Comparison of ENCODE assay signal across 25 mouse cellular contexts in genomic region chr1:191257981-191258380, GRCm38 (mm10). TPM values are rescaled to one million over a fixed set of nuclear protein-coding genes. Genes with fewer than 3 reads are reported as not detected.
A peak's percentile ranks its signal among the peaks of the same experiment; 100 is the strongest.
DNase-seq lines count a peak whose midpoint lies in the region; ATAC-seq lines count a peak whose summit lies in the region.
"Had no signal": no experiment of that assay in that cellular context is flagged by ENCODE, and none has a peak within 500 bp of the region (broad histone marks: within the 10 kb centered on the region; RNA-seq: fewer than 3 reads in every experiment).

No protein-coding gene starts in this region.

- no peaks in the 10 kb centered on the region for H3K36me3 ChIP-seq in midbrain, embryonic 11.5 days (ENCODE audit: control insufficient read depth, insufficient read depth, low read length)
- H3K36me3 ChIP-seq in midbrain, embryonic 14.5 days (ENCODE audit: control insufficient read depth, insufficient read depth, low read length): no peaks in the 10 kb centered on the region
- H3K36me3 ChIP-seq in macrophage (ENCODE audit: inconsistent target): no peaks in the 10 kb centered on the region
- H3K36me3 ChIP-seq: embryonic facial prominence, embryonic 13.5 days; forebrain, embryonic 10.5 days; hindbrain, embryonic 13.5 days; limb, embryonic 12.5 days; liver, embryonic 13.5 days; midbrain, embryonic 12.5 days; neural tube, embryonic 15.5 days had no signal

- peak; percentile 30 for DNase-seq in CD4-positive, CD25-positive, alpha-beta regulatory T cell, adult 2 months (ENCODE audit: low read depth, low spot score)
- DNase-seq in midbrain, embryonic 11.5 days (ENCODE audit: low spot score, missing footprints): peak; percentile 60
- DNase-seq in midbrain, embryonic 14.5 days: no peak
- DNase-seq in lung, postnatal 25 days (ENCODE audit: low spot score): no peak
- no peak for DNase-seq in adrenal gland, adult (ENCODE audit: inconsistent age in 2 of 2, low spot score in 1 of 2)
- DNase-seq: cerebellum, adult 18-20 months; gastrocnemius, postnatal 10 days; heart, postnatal 36 days; kidney, adult 11 months; liver, embryonic 13.5 days; lung, embryonic 14.5 days; lung, postnatal 14 days; retina, postnatal 1 day; right cerebral cortex, postnatal 14 days; thymus, postnatal 14 days had no signal

- no peak overlapping the region for H3K4me2 ChIP-seq in midbrain, embryonic 11.5 days
- no peak overlapping the region for H3K4me2 ChIP-seq in midbrain, embryonic 14.5 days (ENCODE audit: low read length)
- H3K4me2 ChIP-seq: embryonic facial prominence, embryonic 13.5 days; hindbrain, embryonic 13.5 days; liver, embryonic 13.5 days; lung, embryonic 14.5 days; midbrain, embryonic 12.5 days; neural tube, embryonic 15.5 days had no signal

- 67% methylated on average over 2 of the region's 2 CpGs for WGBS in midbrain, embryonic 11.5 days
- WGBS in midbrain, embryonic 14.5 days: 76% methylated on average over 2 of the region's 2 CpGs
- 88% methylated on average over 2 of the region's 2 CpGs for WGBS in macrophage (ENCODE audit: missing documents)

- H3K4me3 ChIP-seq in midbrain, embryonic 11.5 days (ENCODE audit: low read depth, low read length): no peak overlapping the region
- H3K4me3 ChIP-seq in midbrain, embryonic 14.5 days (replicated peaks; ENCODE audit: low read depth, low read length): no peak overlapping the region
- H3K4me3 ChIP-seq in macrophage (ENCODE audit: inconsistent target): no peak overlapping the region
- H3K4me3 ChIP-seq: embryonic facial prominence, embryonic 13.5 days; forebrain, embryonic 10.5 days; hindbrain, embryonic 13.5 days; left cerebral cortex, adult 2 months; limb, embryonic 12.5 days; liver, embryonic 13.5 days; midbrain, embryonic 12.5 days; neural tube, embryonic 15.5 days had no signal

- no peaks in the 10 kb centered on the region; the same call in 1 of the 2 replicates for H3K27me3 ChIP-seq in midbrain, embryonic 11.5 days (ENCODE audit: control insufficient read depth, insufficient read depth, low read length)
- H3K27me3 ChIP-seq in midbrain, embryonic 14.5 days (ENCODE audit: control insufficient read depth, insufficient read depth, low read length): no peaks in the 10 kb centered on the region
- H3K27me3 ChIP-seq: embryonic facial prominence, embryonic 13.5 days; hindbrain, embryonic 13.5 days; limb, embryonic 12.5 days; neural tube, embryonic 15.5 days had no signal

- peaks cover 4% of the 10 kb centered on the region for H3K4me1 ChIP-seq in midbrain, embryonic 11.5 days (ENCODE audit: control insufficient read depth, insufficient read depth, low read length)
- H3K4me1 ChIP-seq in midbrain, embryonic 14.5 days (ENCODE audit: control insufficient read depth, insufficient read depth, low read length): no peaks in the 10 kb centered on the region
- H3K4me1 ChIP-seq: hindbrain, embryonic 13.5 days; midbrain, embryonic 12.5 days; neural tube, embryonic 15.5 days had no signal

- no peak for ATAC-seq in CD4-positive, CD25-positive, alpha-beta regulatory T cell, adult 4 months
- no peak for ATAC-seq in midbrain, embryonic 11.5 days (ENCODE audit: low FRiP score)
- ATAC-seq in midbrain, embryonic 14.5 days (ENCODE audit: low FRiP score, low TSS enrichment): no peak
- ATAC-seq: forebrain, embryonic 16.5 days had no signal

- no peak overlapping the region for H3K27ac ChIP-seq in midbrain, embryonic 11.5 days (ENCODE audit: low read depth, low read length)
- H3K27ac ChIP-seq in midbrain, embryonic 14.5 days (replicated peaks; ENCODE audit: low read depth, low read length): no peak overlapping the region
- H3K27ac ChIP-seq in macrophage: peak overlapping the region; percentile 76
- H3K27ac ChIP-seq: embryonic facial prominence, embryonic 13.5 days; forebrain, embryonic 10.5 days; hindbrain, embryonic 13.5 days; left cerebral cortex, adult 2 months; limb, embryonic 12.5 days; liver, embryonic 13.5 days; midbrain, embryonic 12.5 days; neural tube, embryonic 15.5 days had no signal

- no peaks in the 10 kb centered on the region for H3K9me3 ChIP-seq in midbrain, embryonic 11.5 days (ENCODE audit: control insufficient read depth, low read length)
- H3K9me3 ChIP-seq in midbrain, embryonic 14.5 days (ENCODE audit: control insufficient read depth, low read length): no peaks in the 10 kb centered on the region
- H3K9me3 ChIP-seq: embryonic facial prominence, embryonic 13.5 days; forebrain, embryonic 10.5 days; hindbrain, embryonic 13.5 days; limb, embryonic 12.5 days; liver, embryonic 13.5 days; midbrain, embryonic 12.5 days; neural tube, embryonic 15.5 days had no signal

- H3K79me2 ChIP-seq in macrophage (ENCODE audit: inconsistent target): no peaks in the 10 kb centered on the region

- no peak overlapping the region for H3K9ac ChIP-seq in midbrain, embryonic 11.5 days (ENCODE audit: low read length)
- H3K9ac ChIP-seq in midbrain, embryonic 14.5 days (replicated peaks; ENCODE audit: low read length): no peak overlapping the region
- H3K9ac ChIP-seq: embryonic facial prominence, embryonic 13.5 days; hindbrain, embryonic 13.5 days; limb, embryonic 12.5 days; liver, embryonic 13.5 days; lung, embryonic 14.5 days; midbrain, embryonic 12.5 days; neural tube, embryonic 15.5 days had no signal

RNA-seq across cellular contexts. Expression of gene Atf3, which starts 40.1 kb away (rescaled TPM):
- not detected for polyA plus RNA-seq in CD4-positive, CD25-positive, alpha-beta regulatory T cell, adult 4 months (2017; shearing (Covaris generic))
- polyA plus RNA-seq in midbrain, embryonic 11.5 days (2014; fragmentation: Nextera tagmentation; extraction: Ambion mirVana): 3.8 and 4.6 TPM in 2 replicates
- 0.70 and 1.8 TPM in 2 replicates for polyA plus RNA-seq in midbrain, embryonic 14.5 days (2014; fragmentation: Nextera tagmentation; extraction: Ambion mirVana)
- 100 to 1,000 TPM in 22 of 26 experiments, 10 to 100 TPM in 4; 71.4 to 886 (median 177) TPM for total RNA-seq in macrophage (2018; cell fraction: chromatin; rRNA removed)
- 1,000 to 10,000 TPM in 3 of 26 experiments, 100 to 1,000 TPM in 23; 230 to 1,349 (median 405) TPM for total RNA-seq in macrophage (2018; cell fraction: cytosol; rRNA removed)
- 1,000 to 10,000 TPM in 2 of 26 experiments, 100 to 1,000 TPM in 24; 130 to 1,042 (median 343) TPM for total RNA-seq in macrophage (2018; cell fraction: nucleus; rRNA removed)
- polyA plus RNA-seq in macrophage (2018): 201 to 678 TPM (median 211 TPM) in 3 replicates

Comparison
In these comparisons a context has a peak if more than half of its experiments do, and no peak if none do; other contexts are left out.
1. DNase-seq: peak in CD4-positive, CD25-positive, alpha-beta regulatory T cell, adult 2 months (single experiment) and midbrain, embryonic 11.5 days (single experiment); none in midbrain, embryonic 14.5 days (single experiment), lung, postnatal 25 days (single experiment) and adrenal gland, adult (0 of 2).
2. RNA of gene Atf3, which starts 40.1 kb away (polyA plus RNA-seq): 201 to 678 TPM in macrophage; 3.8 to 4.6 TPM in midbrain, embryonic 11.5 days, 0.70 to 1.8 TPM in midbrain, embryonic 14.5 days and not detected in CD4-positive, CD25-positive, alpha-beta regulatory T cell, adult 4 months; every median in the first group is over 10 times any median in the second.